Mouse (Mus musculus) brain, embryonic 14.5 days (tissue): ENCODE measurements around the gene Nxn.

Experiments
- CTCF ChIP-seq: fragments of 200-500 bp; IDR thresholded peaks from 2 replicates; pipeline ENCODE4 v1.5.1; 2012; ENCODE audit warnings: inconsistent platforms, mild to moderate bottlenecking, moderate library complexity, borderline replicate concordance; ENCODE audit not compliant: insufficient read depth, insufficient read length; ENCODE audit errors: extremely low read depth
- POLR2A ChIP-seq: fragments of 200-500 bp; IDR thresholded peaks from 2 replicates; pipeline ENCODE4 v1.6.1; 2012; ENCODE audit warnings: mild to moderate bottlenecking, inconsistent platforms, borderline replicate concordance; ENCODE audit not compliant: poor library complexity, insufficient read depth, insufficient read length, severe bottlenecking; ENCODE audit errors: extremely low read depth

- TF ChIP-seq CTCF (no peak), POLR2A (no peak)
Measured at GRCm38 (mm10) chr11:76288645-76289044, 110.3 kb downstream of the Nxn start.
